Mouse (Mus musculus): ENCODE results near the gene Arl6ip4. TPM values are rescaled to one million over a fixed set of nuclear protein-coding genes. Genes with fewer than 3 reads are reported as not detected.
A peak's percentile ranks its signal among the peaks of the same experiment; 100 is the strongest.

The Arl6ip4 gene
- polyA plus RNA-seq, 1 experiment from 2014 or later, result 75.1 TPM

GRCm38 (mm10) chr5:124082941-124083688, 32.8 kb upstream of the Arl6ip4 start:
- H3K9me3 ChIP-seq, result no peaks in the 10 kb centered on the region
- peaks cover 22% of the 10 kb centered on the region for H3K4me1 ChIP-seq (replicated peaks)
- no peak overlapping the region for H3K27ac ChIP-seq
- no peak for ATAC-seq (ENCODE audit: low FRiP score)
- no peak overlapping the region for H3K4me3 ChIP-seq
- 0 out of 2 replicates have a peak, but pooled peaks cover 6% of the 10 kb centered on the region for H3K27me3 ChIP-seq
- peak overlapping the region; percentile 29; the same call in 1 of the 2 replicates for H3K9ac ChIP-seq
- H3K4me2 ChIP-seq, result no peak overlapping the region
- 93% methylated on average over 17 of the region's 17 CpGs for WGBS
- no peaks in the 10 kb centered on the region for H3K36me3 ChIP-seq

GRCm38 (mm10) chr5:124083850-124084587, 31.9 kb upstream of the Arl6ip4 start:
- no peak for ATAC-seq (ENCODE audit: low FRiP score)
- 0 out of 2 replicates have a peak, but pooled peaks cover 6% of the 10 kb centered on the region for H3K27me3 ChIP-seq
- no peak overlapping the region for H3K4me3 ChIP-seq
- H3K36me3 ChIP-seq, result no peaks in the 10 kb centered on the region; the same call in 1 of the 2 replicates
- H3K27ac ChIP-seq, result no peak overlapping the region
- 83% methylated on average over 14 of the region's 14 CpGs for WGBS
- peaks cover 13% of the 10 kb centered on the region for H3K4me1 ChIP-seq (replicated peaks)
- no peaks in the 10 kb centered on the region for H3K9me3 ChIP-seq
- no peak overlapping the region for H3K9ac ChIP-seq
- no peak overlapping the region for H3K4me2 ChIP-seq

- H3K4me1 ChIP-seq (replicated peaks), result peaks cover 7% of the 10 kb centered on the region; the same call in 1 of the 2 replicates
- H3K36me3 ChIP-seq, result no peaks in the 10 kb centered on the region; the same call in 1 of the 2 replicates
- no peak overlapping the region for H3K27ac ChIP-seq
- no peaks in the 10 kb centered on the region for H3K9me3 ChIP-seq
- 42% methylated on average over 11 of the region's 11 CpGs for WGBS
- H3K27me3 ChIP-seq, result 0 out of 2 replicates have a peak, but pooled peaks cover 6% of the 10 kb centered on the region
- no peak overlapping the region for H3K4me2 ChIP-seq
- H3K4me3 ChIP-seq, result no peak overlapping the region
- H3K9ac ChIP-seq, result no peak overlapping the region
- peak; percentile 46 for ATAC-seq (ENCODE audit: low FRiP score)
These were observed 31.2 kb upstream of the Arl6ip4 start for GRCm38 (mm10) chr5:124084588-124085173.

- no peak overlapping the region for H3K9ac ChIP-seq
- H3K36me3 ChIP-seq, result no peaks in the 10 kb centered on the region; the same call in 1 of the 2 replicates
- H3K9me3 ChIP-seq, result no peaks in the 10 kb centered on the region
- H3K4me2 ChIP-seq, result no peak overlapping the region
- H3K4me3 ChIP-seq, result no peak overlapping the region
- 86% methylated on average over 3 of the region's 3 CpGs for WGBS
- H3K4me1 ChIP-seq (replicated peaks), result 0 out of 2 replicates have a peak, but pooled peaks cover 3% of the 10 kb centered on the region
- H3K27ac ChIP-seq, result no peak overlapping the region
- ATAC-seq (ENCODE audit: low FRiP score), result no peak
- H3K27me3 ChIP-seq, result 0 out of 2 replicates have a peak, but pooled peaks cover 6% of the 10 kb centered on the region
These were observed 30.4 kb upstream of the Arl6ip4 start for GRCm38 (mm10) chr5:124085513-124085912.

GRCm38 (mm10) chr5:124086876-124087275, 29.0 kb upstream of the Arl6ip4 start:
- ATAC-seq (ENCODE audit: low FRiP score), result no peak
- WGBS, result 87% methylated on average over 4 of the region's 4 CpGs
- Histone ChIP-seq H3K4me2 (no peak overlapping the region), H3K4me3 (no peak overlapping the region), H3K9ac (no peak overlapping the region), H3K27ac (no peak overlapping the region), H3K4me1 (replicated peaks) (0 out of 2 replicates have a peak, but pooled peaks cover 3% of the 10 kb centered on the region), H3K9me3 (no peaks in the 10 kb centered on the region), H3K36me3 (no peaks in the 10 kb centered on the region; the same call in 1 of the 2 replicates), H3K27me3 (0 out of 2 replicates have a peak, but pooled peaks cover 8% of the 10 kb centered on the region)

GRCm38 (mm10) chr5:124089868-124090267, 26.0 kb upstream of the Arl6ip4 start:
- 92% methylated on average over 23 of the region's 23 CpGs for WGBS
- H3K27me3 ChIP-seq, result peaks cover 29% of the 10 kb centered on the region
- H3K4me2 ChIP-seq, result no peak overlapping the region
- no peaks in the 10 kb centered on the region for H3K9me3 ChIP-seq
- no peak overlapping the region for H3K4me3 ChIP-seq
- no peaks in the 10 kb centered on the region; the same call in 1 of the 2 replicates for H3K36me3 ChIP-seq
- no peak overlapping the region for H3K9ac ChIP-seq
- ATAC-seq (ENCODE audit: low FRiP score), result no peak
- 0 out of 2 replicates have a peak, but pooled peaks cover 6% of the 10 kb centered on the region for H3K4me1 ChIP-seq (replicated peaks)
- no peak overlapping the region for H3K27ac ChIP-seq

- Histone ChIP-seq H3K27ac (no peak overlapping the region), H3K4me1 (replicated peaks) (peaks cover 17% of the 10 kb centered on the region), H3K36me3 (no peaks in the 10 kb centered on the region; the same call in 1 of the 2 replicates), H3K4me2 (no peak overlapping the region), H3K4me3 (no peak overlapping the region), H3K9me3 (no peaks in the 10 kb centered on the region), H3K27me3 (peaks cover 39% of the 10 kb centered on the region), H3K9ac (no peak overlapping the region)
- ATAC-seq (ENCODE audit: low FRiP score), result no peak
- 69% methylated on average over 9 of the region's 9 CpGs for WGBS
These were observed 23.9 kb upstream of the Arl6ip4 start for GRCm38 (mm10) chr5:124091951-124092406.

- no peak overlapping the region for H3K4me2 ChIP-seq
- no peak for ATAC-seq (ENCODE audit: low FRiP score)
- H3K9ac ChIP-seq, result 0 out of 2 replicates have a peak overlapping the region, but pooled peaks have one; percentile 29
- H3K27me3 ChIP-seq, result peaks cover 39% of the 10 kb centered on the region
- H3K27ac ChIP-seq, result no peak overlapping the region
- H3K9me3 ChIP-seq, result no peaks in the 10 kb centered on the region
- H3K4me1 ChIP-seq (replicated peaks), result peaks cover 17% of the 10 kb centered on the region
- no peak overlapping the region for H3K4me3 ChIP-seq
- 78% methylated on average over 11 of the region's 11 CpGs for WGBS
- H3K36me3 ChIP-seq, result no peaks in the 10 kb centered on the region; the same call in 1 of the 2 replicates
These were observed 22.6 kb upstream of the Arl6ip4 start for GRCm38 (mm10) chr5:124093120-124093794.

- Histone ChIP-seq H3K9me3 (no peaks in the 10 kb centered on the region), H3K4me3 (no peak overlapping the region), H3K27me3 (peaks cover 40% of the 10 kb centered on the region), H3K9ac (peak overlapping the region; percentile 29; the same call in 1 of the 2 replicates), H3K27ac (no peak overlapping the region), H3K4me1 (replicated peaks) (peaks cover 17% of the 10 kb centered on the region), H3K36me3 (no peaks in the 10 kb centered on the region), H3K4me2 (no peak overlapping the region)
- no peak for ATAC-seq (ENCODE audit: low FRiP score)
- 87% methylated on average over 12 of the region's 12 CpGs for WGBS
These were observed 21.9 kb upstream of the Arl6ip4 start for GRCm38 (mm10) chr5:124093852-124094604.

- H3K27ac ChIP-seq, result no peak overlapping the region
- peak overlapping the region; percentile 47 for H3K4me3 ChIP-seq
- no peaks in the 10 kb centered on the region for H3K36me3 ChIP-seq
- H3K4me2 ChIP-seq, result peak overlapping the region; percentile 65
- WGBS, result 12% methylated on average over 19 of the region's 19 CpGs
- peaks cover 17% of the 10 kb centered on the region for H3K4me1 ChIP-seq (replicated peaks)
- peaks cover 45% of the 10 kb centered on the region for H3K27me3 ChIP-seq
- peak overlapping the region; percentile 73 for H3K9ac ChIP-seq
- ATAC-seq (ENCODE audit: low FRiP score), result peak; percentile 70
- no peaks in the 10 kb centered on the region for H3K9me3 ChIP-seq
These were observed 20.8 kb upstream of the Arl6ip4 start for GRCm38 (mm10) chr5:124095077-124095581.

Data from hindbrain, embryonic 13.5 days (tissue).